Mouse (Mus musculus) liver, postnatal 0 days (tissue): Measurements from ENCODE around the gene Nkd2.

Experiments used
- CTCF ChIP-seq: sonication (generic); IDR thresholded peaks from 2 replicates; pipeline ENCODE4 v1.5.1; 2016; ENCODE audit warnings: antibody characterized with exemption, low read depth
- EP300 ChIP-seq: IDR thresholded peaks from 2 replicates; pipeline ENCODE4 v1.6.1; 2016; ENCODE audit warnings: antibody characterized with exemption, low read depth, mild to moderate bottlenecking

DNA sequence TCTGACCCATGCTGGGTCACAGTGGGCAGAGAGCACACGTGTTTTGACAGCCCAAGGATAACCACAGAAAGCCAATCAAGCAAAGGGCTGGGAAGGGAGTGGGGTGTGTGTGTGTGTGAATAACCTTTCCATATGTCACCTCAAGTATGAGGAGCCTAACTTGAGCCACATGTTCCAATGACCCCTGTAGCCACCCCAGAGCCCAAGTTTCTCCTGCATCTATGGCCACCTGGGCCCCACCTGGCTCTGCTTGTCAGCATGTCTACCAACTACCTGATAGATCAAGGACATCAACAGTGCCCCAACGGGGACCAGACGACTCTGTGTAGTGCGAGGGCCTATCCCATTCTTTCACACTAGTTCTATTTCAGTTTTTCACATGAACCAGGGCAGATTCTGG lies 7.7 kb downstream of the Nkd2 start:
- TF ChIP-seq CTCF (no peak), EP300 (no peak)
